Mouse (Mus musculus) mature B cell (primary cell): Measurements from ENCODE around the gene Nfkbib.

Experiments used
- in situ Hi-C: fragments of 300-500 bp; cut with MboI; formaldehyde crosslinking; loops from 2 replicates; pipeline ENCODE4 v1.14.3; 2019

Gene Nfkbib

DNA sequence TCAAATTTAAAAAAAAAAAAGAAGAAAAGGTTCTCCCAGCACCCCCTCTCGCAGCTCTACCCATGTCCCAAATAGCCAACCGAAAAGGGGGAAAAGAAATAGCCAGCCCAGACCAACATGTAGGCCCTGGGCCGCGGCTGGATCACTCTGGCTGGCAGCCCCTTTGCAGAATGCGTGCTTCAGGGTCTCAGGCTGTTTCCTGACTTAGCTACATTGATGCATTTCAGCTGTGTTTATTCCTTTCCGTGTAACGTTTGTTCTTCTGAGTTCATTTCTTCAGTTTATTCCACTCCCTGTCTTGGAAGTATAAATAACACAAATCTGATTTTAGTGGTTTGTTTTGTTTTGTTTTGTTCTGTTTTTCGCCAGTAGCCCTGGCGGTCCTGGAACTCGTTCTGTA lies 49.6 kb downstream of the Nfkbib start:
- in situ Hi-C loops = no loop called here

DNA sequence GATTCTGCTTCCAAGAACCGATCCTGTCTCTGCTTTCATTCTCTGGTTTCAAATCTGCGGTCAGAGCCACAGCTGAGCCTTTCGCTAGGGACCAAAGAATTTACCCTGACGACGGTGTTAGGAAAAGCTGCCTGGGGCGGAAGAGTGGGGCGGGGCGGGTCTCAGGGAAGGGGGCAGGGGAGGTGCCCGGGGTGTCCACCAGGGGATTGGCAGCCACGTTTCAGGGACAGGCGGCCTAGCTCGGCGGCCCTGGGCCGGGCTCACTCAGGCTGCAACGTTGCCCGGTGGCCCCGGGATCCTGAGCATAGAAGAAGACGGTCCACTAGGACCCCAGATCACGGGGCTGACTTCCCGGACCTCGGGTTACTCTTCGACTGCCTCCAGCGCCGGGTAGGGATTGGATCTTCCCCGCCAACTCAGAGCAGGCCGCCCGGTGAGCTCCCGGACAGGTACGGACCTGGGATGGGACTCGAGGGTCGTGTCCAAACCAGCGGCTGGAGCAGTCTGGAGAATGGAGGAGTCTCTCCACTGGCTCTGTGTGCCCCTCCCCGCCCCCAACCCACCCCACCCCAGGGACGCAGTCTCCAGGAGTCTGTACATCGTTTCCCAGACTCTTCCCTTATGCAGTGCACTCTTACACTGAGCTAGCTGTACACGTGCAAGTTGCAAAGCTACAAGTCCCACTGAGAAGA lies 50.6 kb downstream of the Nfkbib start, which contains the start of gene Fbxo17:
TSS of gene Fbxo17 (plus strand) at position 215 of the 692 bp plus-strand sequence.
- in situ Hi-C loops = no loop called here

- in situ Hi-C loops = no loop called here
Observed at GRCm38 (mm10) chr7:28715598-28715997, 51.7 kb downstream of the Nfkbib start.

- in situ Hi-C loops = no loop called here
Observed at GRCm38 (mm10) chr7:28714667-28715066, 52.6 kb downstream of the Nfkbib start.

DNA sequence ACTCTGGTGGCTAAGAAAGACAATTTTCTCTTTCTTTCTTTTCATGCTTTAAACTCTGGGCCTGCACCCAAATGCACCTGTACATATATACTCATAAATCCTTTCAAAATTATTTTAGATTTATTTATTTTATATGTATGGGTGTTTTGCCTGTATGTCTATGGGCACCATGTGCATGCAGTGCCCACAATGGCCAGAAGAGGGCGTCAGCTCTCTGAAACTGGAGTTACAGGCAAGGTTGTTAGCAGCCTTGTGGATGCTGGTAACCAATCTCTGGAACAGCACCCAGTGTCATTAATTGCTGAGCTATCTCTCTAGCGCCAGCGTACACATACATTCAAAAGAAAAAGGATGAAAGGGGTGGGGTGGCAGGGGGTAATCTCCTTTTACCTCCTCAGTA lies 56.4 kb downstream of the Nfkbib start:
- in situ Hi-C loops = no loop called here

GRCm38 (mm10) chr7:28709454-28709853 lies 57.9 kb downstream of the Nfkbib start:
- in situ Hi-C loops = no loop called here
